Comparison of ENCODE assay signal across 8 mouse cellular contexts in genomic region chr2:25196172-25196954, GRCm38 (mm10). TPM values are rescaled to one million over a fixed set of nuclear protein-coding genes. Genes with fewer than 3 reads are reported as not detected.
DNase-seq lines count a peak whose midpoint lies in the region; ATAC-seq and TF ChIP-seq lines count a peak whose summit lies in the region.

Gene Tor4a (minus strand): TSS chr2:25196886.

- peak within 1 kb of the TSS; percentile 55 for H3K4me2 ChIP-seq in limb, embryonic 13.5 days (replicated peaks)

- H3K27me3 ChIP-seq in C2C12 (ENCODE audit: control insufficient read depth, insufficient read depth, insufficient read length), result no peaks in the 10 kb centered on the region
- H3K27me3 ChIP-seq in erythroblast, embryonic 14.5 days (ENCODE audit: control insufficient read depth), result peaks cover 7% of the 10 kb centered on the region
- peaks cover 43% of the 10 kb centered on the region for H3K27me3 ChIP-seq in hindbrain, embryonic 10.5 days (ENCODE audit: insufficient read depth, poor library complexity, severe bottlenecking)
- peaks cover 38% of the 10 kb centered on the region for H3K27me3 ChIP-seq in limb, embryonic 13.5 days

- peak within 1 kb of the TSS; percentile 41 for H3ac ChIP-seq in C2C12 (ENCODE audit: control insufficient read depth, insufficient read length, low read depth)

- peaks cover 51% of the 10 kb centered on the region for H3K4me1 ChIP-seq in erythroblast, embryonic 14.5 days (ENCODE audit: control insufficient read depth)
- H3K4me1 ChIP-seq in hindbrain, embryonic 10.5 days (replicated peaks), result peaks cover 34% of the 10 kb centered on the region
- H3K4me1 ChIP-seq in limb, embryonic 13.5 days, result peaks cover 12% of the 10 kb centered on the region

- no peak within 1 kb of the TSS for H3K9ac ChIP-seq in limb, embryonic 13.5 days

- H3K4me3 ChIP-seq in C2C12 (ENCODE audit: insufficient read depth, poor library complexity, severe bottlenecking), result peak within 1 kb of the TSS; percentile 25
- H3K4me3 ChIP-seq in erythroblast, embryonic 14.5 days (replicated peaks), result peak within 1 kb of the TSS; percentile 66
- H3K4me3 ChIP-seq in hindbrain, embryonic 10.5 days, result peak within 1 kb of the TSS; percentile 38
- H3K4me3 ChIP-seq in limb, embryonic 13.5 days, result peak within 1 kb of the TSS; percentile 33

- peaks cover 30% of the 10 kb centered on the region for H3K79me2 ChIP-seq in C2C12 (ENCODE audit: control insufficient read depth, insufficient read depth)

- H3K36me3 ChIP-seq in C2C12 (ENCODE audit: control insufficient read depth, insufficient read depth), result peaks cover 31% of the 10 kb centered on the region
- H3K36me3 ChIP-seq in erythroblast, embryonic 14.5 days (ENCODE audit: control insufficient read depth), result peaks cover 35% of the 10 kb centered on the region
- H3K36me3 ChIP-seq in hindbrain, embryonic 10.5 days, result peaks cover 31% of the 10 kb centered on the region
- H3K36me3 ChIP-seq in limb, embryonic 13.5 days, result peaks cover 35% of the 10 kb centered on the region

- WGBS in hindbrain, embryonic 10.5 days, result 14% methylated on average over 8 of the region's 8 CpGs
- WGBS in limb, embryonic 13.5 days, result 4% methylated on average over 8 of the region's 8 CpGs

- no peaks in the 10 kb centered on the region for H3K9me3 ChIP-seq in erythroblast, embryonic 14.5 days (ENCODE audit: control insufficient read depth, low read length)
- no peaks in the 10 kb centered on the region for H3K9me3 ChIP-seq in hindbrain, embryonic 10.5 days
- no peaks in the 10 kb centered on the region for H3K9me3 ChIP-seq in limb, embryonic 13.5 days

- DNase-seq in T-cell, adult 2 months (ENCODE audit: low spot score), result peak; percentile 79
- no peak for DNase-seq in hindbrain, embryonic 10.5 days (ENCODE audit: low spot score)
- peak; percentile 68 to 84 for DNase-seq in thymus, adult 18-20 months
- DNase-seq in frontal cortex, postnatal 14 days (ENCODE audit: low spot score in 2 of 2), result no peak

- H3K27ac ChIP-seq in hindbrain, embryonic 10.5 days, result no peak within 1 kb of the TSS; the same call in 1 of the 2 replicates
- 0 out of 2 replicates have a peak within 1 kb of the TSS, but pooled peaks have one; percentile 3 for H3K27ac ChIP-seq in limb, embryonic 13.5 days

- peaks cover 3% of the 10 kb centered on the region for H3K79me3 ChIP-seq in C2C12 (ENCODE audit: low read depth)

- ATAC-seq in limb, embryonic 13.5 days (ENCODE audit: low FRiP score, low read depth), result 0 out of 2 replicates have a peak, but pooled peaks have one; percentile 48
- peak; percentile 65 for ATAC-seq in monocyte, adult 5-6 weeks (replicated peaks; ENCODE audit: insufficient number of reproducible peaks, low FRiP score, low TSS enrichment, poor library complexity, severe bottlenecking)

- TF ChIP-seq CTCF in C2C12 (IDR thresholded peaks at IDR 0.05; ENCODE audit: control insufficient read depth, insufficient read depth, insufficient read length), result no peak

TF ChIP-seq in C2C12, 6 proteins besides CTCF, POLR2A, EP300 and RAD21:
- no peak for TF ChIP-seq MYOD1 (IDR thresholded peaks at IDR 0.05; ENCODE audit: control insufficient read depth, insufficient read length, low read depth)
- TF ChIP-seq MYOG (IDR thresholded peaks at IDR 0.05; ENCODE audit: control insufficient read depth, extremely low read depth, insufficient read length), result no peak
- no peak for TF ChIP-seq USF1 (IDR thresholded peaks at IDR 0.05; ENCODE audit: low read depth)
- TF ChIP-seq FOSL1 (IDR thresholded peaks at IDR 0.05; ENCODE audit: insufficient read depth, low read length, poor library complexity, severe bottlenecking), result no peak
- TF ChIP-seq CEBPB (IDR thresholded peaks at IDR 0.05; ENCODE audit: low read depth), result no peak
- TF ChIP-seq MAX (IDR thresholded peaks at IDR 0.05), result no peak

RNA-seq across cellular contexts. Expression of gene Tor4a, which starts in this region (rescaled TPM):
- 15.5 TPM for polyA plus RNA-seq in C2C12 (2012; fragmentation: generic; extraction: Trizol)
- 0.02 and 0.03 TPM in 2 replicates for polyA plus RNA-seq in erythroblast, embryonic 14.5 days (2012)
- polyA plus RNA-seq in hindbrain, embryonic 10.5 days (2016; fragmentation: Nextera tagmentation; extraction: Ambion mirVana), result 2.6 and 2.7 TPM in 2 replicates
- polyA plus RNA-seq in limb, embryonic 13.5 days (2015; fragmentation: Nextera tagmentation; extraction: Ambion mirVana), result 4.1 and 4.8 TPM in 2 replicates
- 28.8 to 64.7 TPM (median 31.0 TPM) in 3 replicates for total RNA-seq in monocyte, adult 5-6 weeks (2017)

Comparison
In these comparisons a context has a peak if more than half of its experiments do, and no peak if none do; other contexts are left out.
1. DNase-seq: peak in T-cell, adult 2 months (single experiment) and thymus, adult 18-20 months (2 of 2); none in hindbrain, embryonic 10.5 days (single experiment) and frontal cortex, postnatal 14 days (0 of 2).
2. Peak in every context shown above with its lines, with median percentiles within 50 percentile points of each other: H3K4me3 ChIP-seq.